Mouse (Mus musculus): ENCODE results near the gene Itgb3. TPM values are rescaled to one million over a fixed set of nuclear protein-coding genes. Genes with fewer than 3 reads are reported as not detected.
A peak's percentile ranks its signal among the peaks of the same experiment; 100 is the strongest.

Gene Itgb3
- polyA plus RNA-seq, 1 experiment from 2014 or later = 5.1 TPM

GRCm38 (mm10) chr11:104587904-104588303 is 19.9 kb upstream of the Itgb3 start:
- no peaks in the 10 kb centered on the region for H3K36me3 ChIP-seq (ENCODE audit: control insufficient read depth, insufficient read depth, low read length)
- H3K4me3 ChIP-seq (ENCODE audit: low read depth, low read length) = no peak overlapping the region
- H3K27ac ChIP-seq (replicated peaks) = no peak overlapping the region
- no peak for TF ChIP-seq CTCF (IDR thresholded peaks at IDR 0.05; ENCODE audit: low read depth)
- TF ChIP-seq EP300 (optimal IDR thresholded peaks at IDR 0.05) = no peak
- no peaks in the 10 kb centered on the region for H3K4me1 ChIP-seq (replicated peaks; ENCODE audit: control insufficient read depth, insufficient read depth)
- H3K9me3 ChIP-seq (ENCODE audit: control insufficient read depth, low read length) = no peaks in the 10 kb centered on the region
- no peaks in the 10 kb centered on the region for H3K27me3 ChIP-seq (ENCODE audit: control insufficient read depth, insufficient read depth, low read length)
- H3K9ac ChIP-seq (ENCODE audit: low read length) = no peak overlapping the region
- no peak for ATAC-seq (ENCODE audit: low FRiP score, low TSS enrichment)
- DNase-seq (ENCODE audit: low spot score) = no peak
- H3K4me2 ChIP-seq (replicated peaks; ENCODE audit: low read depth) = no peak overlapping the region
- 93% methylated on average over 9 of the region's 9 CpGs for WGBS

GRCm38 (mm10) chr11:104588513-104588912 is 19.3 kb upstream of the Itgb3 start:
- no peaks in the 10 kb centered on the region for H3K9me3 ChIP-seq (ENCODE audit: control insufficient read depth, low read length)
- TF ChIP-seq CTCF (IDR thresholded peaks at IDR 0.05; ENCODE audit: low read depth) (no peak), EP300 (optimal IDR thresholded peaks at IDR 0.05) (no peak)
- no peaks in the 10 kb centered on the region for H3K4me1 ChIP-seq (replicated peaks; ENCODE audit: control insufficient read depth, insufficient read depth)
- H3K27me3 ChIP-seq (ENCODE audit: control insufficient read depth, insufficient read depth, low read length) = no peaks in the 10 kb centered on the region
- H3K36me3 ChIP-seq (ENCODE audit: control insufficient read depth, insufficient read depth, low read length) = no peaks in the 10 kb centered on the region
- 92% methylated on average over 2 of the region's 2 CpGs for WGBS
- no peak overlapping the region for H3K9ac ChIP-seq (ENCODE audit: low read length)
- H3K27ac ChIP-seq (replicated peaks) = no peak overlapping the region
- no peak overlapping the region for H3K4me2 ChIP-seq (replicated peaks; ENCODE audit: low read depth)
- ATAC-seq (ENCODE audit: low FRiP score, low TSS enrichment) (no peak), DNase-seq (ENCODE audit: low spot score) (no peak)
- no peak overlapping the region for H3K4me3 ChIP-seq (ENCODE audit: low read depth, low read length)

- DNase-seq (ENCODE audit: low spot score) = no peak
- no peak overlapping the region for H3K4me3 ChIP-seq (ENCODE audit: low read depth, low read length)
These were observed 18.2 kb upstream of the Itgb3 start for GRCm38 (mm10) chr11:104589570-104589969.

GRCm38 (mm10) chr11:104590148-104590547 is 17.7 kb upstream of the Itgb3 start:
- Histone ChIP-seq H3K4me1 (replicated peaks; ENCODE audit: control insufficient read depth, insufficient read depth) (no peaks in the 10 kb centered on the region), H3K36me3 (ENCODE audit: control insufficient read depth, insufficient read depth, low read length) (no peaks in the 10 kb centered on the region), H3K4me2 (replicated peaks; ENCODE audit: low read depth) (no peak overlapping the region), H3K9ac (ENCODE audit: low read length) (no peak overlapping the region), H3K4me3 (ENCODE audit: low read depth, low read length) (no peak overlapping the region), H3K27ac (replicated peaks) (no peak overlapping the region; the same call in 1 of the 2 replicates), H3K27me3 (ENCODE audit: control insufficient read depth, insufficient read depth, low read length) (no peaks in the 10 kb centered on the region), H3K9me3 (ENCODE audit: control insufficient read depth, low read length) (no peaks in the 10 kb centered on the region)
- 1% methylated on average over 8 of the region's 8 CpGs for WGBS
- DNase-seq (ENCODE audit: low spot score) = peak; percentile 82
- TF ChIP-seq CTCF (IDR thresholded peaks at IDR 0.05; ENCODE audit: low read depth) = peak; percentile 99
- no peak for TF ChIP-seq EP300 (optimal IDR thresholded peaks at IDR 0.05)
- ATAC-seq (ENCODE audit: low FRiP score, low TSS enrichment) = peak; percentile 83

More at GRCm38 (mm10) chr11:104589570-104589969, 18.2 kb upstream of the Itgb3 start:
- Histone ChIP-seq H3K4me2 (replicated peaks; ENCODE audit: low read depth) (no peak overlapping the region), H3K9ac (ENCODE audit: low read length) (no peak overlapping the region), H3K9me3 (ENCODE audit: control insufficient read depth, low read length) (no peaks in the 10 kb centered on the region), H3K4me1 (replicated peaks; ENCODE audit: control insufficient read depth, insufficient read depth) (no peaks in the 10 kb centered on the region), H3K27me3 (ENCODE audit: control insufficient read depth, insufficient read depth, low read length) (no peaks in the 10 kb centered on the region), H3K27ac (replicated peaks) (no peak overlapping the region), H3K36me3 (ENCODE audit: control insufficient read depth, insufficient read depth, low read length) (no peaks in the 10 kb centered on the region)
- 73% methylated on average over 1 of the region's 1 CpGs for WGBS
- ATAC-seq (ENCODE audit: low FRiP score, low TSS enrichment) = no peak
- no peak for TF ChIP-seq CTCF (IDR thresholded peaks at IDR 0.05; ENCODE audit: low read depth)
- no peak for TF ChIP-seq EP300 (optimal IDR thresholded peaks at IDR 0.05)

GRCm38 (mm10) chr11:104592066-104592835 is 15.5 kb upstream of the Itgb3 start:
- 42% methylated on average over 13 of the region's 13 CpGs for WGBS

GRCm38 (mm10) chr11:104596365-104596764 is 11.4 kb upstream of the Itgb3 start:
- no peak overlapping the region for H3K4me2 ChIP-seq (replicated peaks; ENCODE audit: low read depth)
- H3K27me3 ChIP-seq (ENCODE audit: control insufficient read depth, insufficient read depth, low read length) = no peaks in the 10 kb centered on the region
- TF ChIP-seq CTCF (IDR thresholded peaks at IDR 0.05; ENCODE audit: low read depth) = no peak
- no peak for TF ChIP-seq EP300 (optimal IDR thresholded peaks at IDR 0.05)
- no peak overlapping the region for H3K9ac ChIP-seq (ENCODE audit: low read length)
- H3K4me3 ChIP-seq (ENCODE audit: low read depth, low read length) = no peak overlapping the region
- ATAC-seq (ENCODE audit: low FRiP score, low TSS enrichment) (no peak), DNase-seq (ENCODE audit: low spot score) (no peak)
- no peaks in the 10 kb centered on the region for H3K9me3 ChIP-seq (ENCODE audit: control insufficient read depth, low read length)
- H3K27ac ChIP-seq (replicated peaks) = no peak overlapping the region
- H3K36me3 ChIP-seq (ENCODE audit: control insufficient read depth, insufficient read depth, low read length) = no peaks in the 10 kb centered on the region
- no peaks in the 10 kb centered on the region for H3K4me1 ChIP-seq (replicated peaks; ENCODE audit: control insufficient read depth, insufficient read depth)
- WGBS = 68% methylated on average over 10 of the region's 10 CpGs

More at GRCm38 (mm10) chr11:104592066-104592835, 15.5 kb upstream of the Itgb3 start:
- no peak for DNase-seq (ENCODE audit: low spot score)
- no peaks in the 10 kb centered on the region for H3K36me3 ChIP-seq (ENCODE audit: control insufficient read depth, insufficient read depth, low read length)
- H3K9ac ChIP-seq (ENCODE audit: low read length) = no peak overlapping the region
- TF ChIP-seq CTCF (IDR thresholded peaks at IDR 0.05; ENCODE audit: low read depth) (no peak), EP300 (optimal IDR thresholded peaks at IDR 0.05) (no peak)
- H3K4me3 ChIP-seq (ENCODE audit: low read depth, low read length) = no peak overlapping the region
- H3K9me3 ChIP-seq (ENCODE audit: control insufficient read depth, low read length) = no peaks in the 10 kb centered on the region
- H3K27ac ChIP-seq (replicated peaks) = no peak overlapping the region
- no peak overlapping the region for H3K4me2 ChIP-seq (replicated peaks; ENCODE audit: low read depth)
- no peaks in the 10 kb centered on the region for H3K27me3 ChIP-seq (ENCODE audit: control insufficient read depth, insufficient read depth, low read length)
- no peaks in the 10 kb centered on the region for H3K4me1 ChIP-seq (replicated peaks; ENCODE audit: control insufficient read depth, insufficient read depth)
- no peak for ATAC-seq (ENCODE audit: low FRiP score, low TSS enrichment)
